9 mouse cellular contexts compared by ENCODE assay signal in genomic region chr11:86852534-86853054, GRCm38 (mm10). TPM values are rescaled to one million over a fixed set of nuclear protein-coding genes. Genes with fewer than 3 reads are reported as not detected.
DNase-seq lines count a peak whose midpoint lies in the region; ATAC-seq lines count a peak whose summit lies in the region.
"Had no signal": no experiment of that assay in that cellular context is flagged by ENCODE, and none has a peak within 500 bp of the region (broad histone marks: within the 10 kb centered on the region; RNA-seq: fewer than 3 reads in every experiment).

No protein-coding gene starts in this region.

- no peaks in the 10 kb centered on the region for H3K36me3 ChIP-seq in midbrain, embryonic 14.5 days (ENCODE audit: control insufficient read depth, insufficient read depth, low read length)
- no peaks in the 10 kb centered on the region for H3K36me3 ChIP-seq in midbrain, embryonic 11.5 days (ENCODE audit: control insufficient read depth, insufficient read depth, low read length)
- no peaks in the 10 kb centered on the region for H3K36me3 ChIP-seq in hindbrain, embryonic 16.5 days (ENCODE audit: control insufficient read depth, insufficient read depth, low read length)
- H3K36me3 ChIP-seq in stomach, embryonic 16.5 days (ENCODE audit: control insufficient read depth, insufficient read depth, low read length), result no peaks in the 10 kb centered on the region

- H3K27ac ChIP-seq in midbrain, embryonic 14.5 days (replicated peaks; ENCODE audit: low read depth, low read length), result 0 out of 2 replicates have a peak overlapping the region, but pooled peaks have one; percentile 32
- no peak overlapping the region; the same call in 1 of the 2 replicates for H3K27ac ChIP-seq in midbrain, embryonic 11.5 days (ENCODE audit: low read depth, low read length)
- H3K27ac ChIP-seq in hindbrain, embryonic 16.5 days (ENCODE audit: low read depth, low read length), result no peak overlapping the region
- H3K27ac ChIP-seq in stomach, embryonic 16.5 days (ENCODE audit: low read length), result peak overlapping the region; percentile 82

- no peaks in the 10 kb centered on the region for H3K9me3 ChIP-seq in midbrain, embryonic 14.5 days (ENCODE audit: control insufficient read depth, low read length)
- H3K9me3 ChIP-seq in midbrain, embryonic 11.5 days (ENCODE audit: control insufficient read depth, low read length), result no peaks in the 10 kb centered on the region
- H3K9me3 ChIP-seq in hindbrain, embryonic 16.5 days (ENCODE audit: control insufficient read depth, low read length), result no peaks in the 10 kb centered on the region
- no peaks in the 10 kb centered on the region for H3K9me3 ChIP-seq in stomach, embryonic 16.5 days (replicated peaks; ENCODE audit: control insufficient read depth, low read length)

- H3K4me1 ChIP-seq in midbrain, embryonic 14.5 days (ENCODE audit: control insufficient read depth, insufficient read depth, low read length), result peaks cover 5% of the 10 kb centered on the region
- H3K4me1 ChIP-seq in midbrain, embryonic 11.5 days (ENCODE audit: control insufficient read depth, insufficient read depth, low read length), result no peaks in the 10 kb centered on the region
- peaks cover 22% of the 10 kb centered on the region for H3K4me1 ChIP-seq in hindbrain, embryonic 16.5 days (ENCODE audit: control insufficient read depth, insufficient read depth, low read depth, low read length)
- H3K4me1 ChIP-seq in stomach, embryonic 16.5 days (ENCODE audit: control insufficient read depth, insufficient read depth, low read length), result peaks cover 8% of the 10 kb centered on the region; the same call in 1 of the 2 replicates

- no peak overlapping the region for H3K9ac ChIP-seq in midbrain, embryonic 14.5 days (replicated peaks; ENCODE audit: low read length)
- no peak overlapping the region for H3K9ac ChIP-seq in midbrain, embryonic 11.5 days (ENCODE audit: low read length)
- H3K9ac ChIP-seq in hindbrain, embryonic 16.5 days (ENCODE audit: low read depth, low read length), result no peak overlapping the region
- peak overlapping the region; percentile 36; the same call in 1 of the 2 replicates for H3K9ac ChIP-seq in stomach, embryonic 16.5 days (ENCODE audit: low read length)

- no peak overlapping the region for H3K4me3 ChIP-seq in midbrain, embryonic 14.5 days (replicated peaks; ENCODE audit: low read depth, low read length)
- no peak overlapping the region for H3K4me3 ChIP-seq in midbrain, embryonic 11.5 days (ENCODE audit: low read depth, low read length)
- H3K4me3 ChIP-seq in hindbrain, embryonic 16.5 days (ENCODE audit: low read length), result no peak overlapping the region
- H3K4me3 ChIP-seq in stomach, embryonic 16.5 days (replicated peaks; ENCODE audit: low read length), result peak overlapping the region; percentile 22

- 54% methylated on average over 13 of the region's 13 CpGs for WGBS in midbrain, embryonic 14.5 days
- 71% methylated on average over 13 of the region's 13 CpGs for WGBS in midbrain, embryonic 11.5 days
- WGBS in hindbrain, embryonic 16.5 days, result 41% methylated on average over 13 of the region's 13 CpGs
- WGBS in stomach, embryonic 16.5 days, result 15% methylated on average over 13 of the region's 13 CpGs

- DNase-seq in cerebellum, adult 18-20 months, result peak; percentile 57 to 61
- DNase-seq in cerebellum, adult 11 months, result no peak
- DNase-seq in midbrain, embryonic 14.5 days, result peak; percentile 44
- DNase-seq in midbrain, embryonic 11.5 days (ENCODE audit: low spot score, missing footprints), result no peak
- DNase-seq in right cerebral cortex, postnatal 4 days, result no peak
- no peak for DNase-seq in heart, postnatal 4 days
- DNase-seq: layer of hippocampus, postnatal 36 days had no signal

- H3K27me3 ChIP-seq in midbrain, embryonic 14.5 days (ENCODE audit: control insufficient read depth, insufficient read depth, low read length), result no peaks in the 10 kb centered on the region
- no peaks in the 10 kb centered on the region for H3K27me3 ChIP-seq in midbrain, embryonic 11.5 days (ENCODE audit: control insufficient read depth, insufficient read depth, low read length)
- H3K27me3 ChIP-seq in hindbrain, embryonic 16.5 days (replicated peaks; ENCODE audit: control insufficient read depth, insufficient read depth, low read length), result no peaks in the 10 kb centered on the region
- no peaks in the 10 kb centered on the region for H3K27me3 ChIP-seq in stomach, embryonic 16.5 days (ENCODE audit: control insufficient read depth, insufficient read depth, low read length)

- no peak overlapping the region for H3K4me2 ChIP-seq in midbrain, embryonic 14.5 days (ENCODE audit: low read length)
- H3K4me2 ChIP-seq in midbrain, embryonic 11.5 days, result no peak overlapping the region
- H3K4me2 ChIP-seq in hindbrain, embryonic 16.5 days (ENCODE audit: low read length), result peak overlapping the region; percentile 23
- peak overlapping the region; percentile 52 for H3K4me2 ChIP-seq in stomach, embryonic 16.5 days (ENCODE audit: low read depth, low read length)

- ATAC-seq in midbrain, embryonic 14.5 days (ENCODE audit: low FRiP score, low TSS enrichment), result no peak
- ATAC-seq in midbrain, embryonic 11.5 days (ENCODE audit: low FRiP score), result no peak
- peak; percentile 64; the same call in 1 of the 2 replicates for ATAC-seq in hindbrain, embryonic 16.5 days
- ATAC-seq in stomach, embryonic 16.5 days (ENCODE audit: insufficient read depth, low FRiP score), result peak; percentile 44; the same call in 1 of the 2 replicates

RNA-seq across cellular contexts. Expression of gene Dhx40, which starts 45.0 kb away (rescaled TPM):
- polyA plus RNA-seq in midbrain, embryonic 14.5 days (2014; fragmentation: Nextera tagmentation; extraction: Ambion mirVana), result 18.9 and 31.6 TPM in 2 replicates
- polyA plus RNA-seq in midbrain, embryonic 11.5 days (2014; fragmentation: Nextera tagmentation; extraction: Ambion mirVana), result 55.0 and 57.8 TPM in 2 replicates
- 16.8 and 19.3 TPM in 2 replicates for polyA plus RNA-seq in hindbrain, embryonic 16.5 days (2015; fragmentation: Nextera tagmentation; extraction: Ambion mirVana)
- 17.1 and 17.7 TPM in 2 replicates for polyA plus RNA-seq in stomach, embryonic 16.5 days (2015; fragmentation: Nextera tagmentation; extraction: Ambion mirVana)
- 10 to 100 TPM; 17.6 to 19.2 TPM for total RNA-seq in heart, postnatal 4 days (2021)

Comparison
In these comparisons a context has a peak if more than half of its experiments do, and no peak if none do; other contexts are left out.
1. DNase-seq: peak in cerebellum, adult 18-20 months (2 of 2) and midbrain, embryonic 14.5 days (single experiment); none in cerebellum, adult 11 months (single experiment), midbrain, embryonic 11.5 days (single experiment), right cerebral cortex, postnatal 4 days (single experiment) and heart, postnatal 4 days (single experiment).
2. H3K27ac ChIP-seq: peak in midbrain, embryonic 14.5 days (single experiment) and stomach, embryonic 16.5 days (single experiment); none in midbrain, embryonic 11.5 days (single experiment) and hindbrain, embryonic 16.5 days (single experiment).
3. ATAC-seq: peak in hindbrain, embryonic 16.5 days (single experiment) and stomach, embryonic 16.5 days (single experiment); none in midbrain, embryonic 14.5 days (single experiment) and midbrain, embryonic 11.5 days (single experiment).
4. H3K4me2 ChIP-seq: peak in hindbrain, embryonic 16.5 days (single experiment) and stomach, embryonic 16.5 days (single experiment); none in midbrain, embryonic 14.5 days (single experiment) and midbrain, embryonic 11.5 days (single experiment).